Mouse (Mus musculus): ENCODE data around the gene Gm4181.
A peak's percentile ranks its signal among the peaks of the same experiment; 100 is the strongest.
"Not testable (repeated sequence)": the region's sequence is repeated elsewhere in the genome, so short reads cannot be mapped to it uniquely, and the experiment has no call there.

Gene Gm4181

DNA sequence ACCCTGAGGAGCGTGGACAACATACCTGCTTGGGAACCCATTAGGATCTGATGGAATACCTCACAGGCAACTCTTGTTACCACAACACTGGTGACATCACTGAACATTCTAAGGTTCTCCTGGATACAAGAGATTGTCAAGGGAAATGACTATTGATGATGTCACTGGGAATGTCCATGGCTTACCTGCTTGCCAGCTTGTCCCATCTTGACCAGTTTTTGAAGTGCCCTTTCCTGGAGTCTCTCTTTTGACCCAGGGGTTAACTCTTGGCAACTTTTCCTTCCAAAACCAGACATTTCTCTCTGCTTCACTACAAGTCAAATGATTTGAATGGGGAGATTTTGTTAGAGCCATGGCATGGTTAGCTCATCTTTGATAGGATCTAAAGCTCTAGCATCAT, at the start of gene Gm4181:
Gene Gm4181, minus strand, starts transcription at position 101 of the 400 bp plus-strand sequence.
- not testable (repeated sequence) for DNase-seq

DNA sequence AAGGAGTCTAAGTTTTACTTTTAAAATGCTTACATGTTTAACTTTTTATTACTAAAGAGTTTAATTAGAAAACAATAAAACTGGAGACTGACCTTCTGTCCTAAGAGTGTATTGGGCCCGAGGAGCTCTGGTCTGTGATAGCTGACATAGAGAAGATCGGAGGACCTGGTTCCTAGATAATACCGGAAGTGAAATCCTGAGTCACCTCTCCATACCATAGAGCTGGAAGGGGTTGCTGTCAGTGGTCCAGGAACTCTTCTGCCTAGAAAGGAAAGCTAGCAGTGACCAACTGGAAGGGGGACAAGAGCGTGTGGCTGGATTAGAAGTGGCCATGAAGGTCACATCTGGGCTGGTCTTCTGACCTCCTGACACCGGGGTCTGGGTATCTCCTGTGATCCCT, 41.8 kb upstream of the Gm4181 start:
- DNase-seq: no peak

DNA sequence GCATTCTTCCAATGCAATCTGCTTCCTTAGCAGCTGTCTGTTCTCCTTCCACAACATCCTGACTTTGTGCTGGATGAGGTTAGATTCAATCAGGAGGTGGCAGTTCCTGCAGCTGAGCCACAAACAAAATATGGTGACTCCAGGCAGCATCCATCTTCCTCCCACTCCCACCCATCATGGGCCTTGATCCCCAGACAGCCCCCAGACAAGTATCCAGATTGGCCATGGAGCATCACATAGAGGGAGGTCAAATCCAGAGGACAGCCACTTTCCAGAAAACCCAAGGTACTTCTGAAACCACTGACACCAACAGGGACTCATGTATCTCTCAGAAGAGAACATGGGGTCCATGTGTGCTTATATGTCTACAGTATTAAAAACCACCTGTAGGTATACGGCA, 3.0 kb downstream of the Gm4181 start:
- DNase-seq: peak; percentile 6

DNA sequence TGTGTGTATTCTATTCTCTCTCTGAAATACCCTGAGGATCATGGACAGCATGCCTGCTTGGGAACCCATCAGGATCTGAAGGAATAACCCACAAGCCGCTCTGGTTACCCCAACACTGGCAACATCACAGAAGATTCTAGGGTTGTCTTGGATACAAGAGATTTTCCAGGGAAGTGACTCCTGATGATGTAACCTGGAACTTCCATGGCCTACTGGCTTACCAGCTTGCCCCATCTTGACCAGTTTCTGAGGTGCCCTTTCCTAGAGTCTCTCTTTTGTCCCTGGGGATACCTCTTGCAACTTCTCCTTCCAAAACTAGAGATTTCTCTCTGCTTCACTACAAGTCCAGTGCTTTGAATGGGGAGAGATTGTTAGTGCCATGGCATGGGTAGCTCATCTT, 24.3 kb downstream of the Gm4181 start, which contains the start of gene Gm17078:
Gene Gm17078, minus strand, starts transcription at position 101 of the 400 bp plus-strand sequence.
- DNase-seq: no peak

DNA sequence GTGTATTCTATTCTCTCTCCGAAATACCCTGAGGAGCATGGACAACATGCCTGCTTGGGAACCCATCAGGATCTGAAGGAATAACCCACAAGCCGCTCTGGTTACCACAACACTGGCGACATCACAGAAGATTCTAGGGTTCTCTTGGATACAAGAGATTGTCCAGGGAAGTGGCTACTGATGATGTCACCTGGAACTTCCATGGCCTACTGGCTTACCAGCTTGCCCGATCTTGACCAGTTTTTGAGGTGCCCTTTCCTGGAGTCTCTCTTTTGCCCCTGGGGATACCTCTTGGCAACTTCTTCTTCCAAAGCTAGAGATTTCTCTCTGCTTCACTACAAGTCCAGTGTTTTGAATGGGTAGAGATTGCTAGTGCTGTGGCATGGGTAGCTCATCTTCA, 43.4 kb downstream of the Gm4181 start, which contains the start of gene Gm17174:
Gene Gm17174, minus strand, starts transcription at position 101 of the 400 bp plus-strand sequence.
- not testable (repeated sequence) for DNase-seq

Measured in thymus, postnatal 4 days (tissue).